Mouse (Mus musculus) megakaryocyte, embryonic 14.5 days (primary cell): ENCODE data around the gene Gstm1.

ENCODE experiments used
- FLI1 ChIP-seq: IDR thresholded peaks from 2 replicates; pipeline ENCODE4 v1.6.1; 2012; ENCODE audit warnings: low read length, inconsistent platforms, mixed read lengths
- GATA1 ChIP-seq: IDR thresholded peaks from 3 replicates; pipeline ENCODE4 v1.6.1; 2012; ENCODE audit warnings: mixed read lengths, low read length, inconsistent platforms, borderline replicate concordance

DNA sequence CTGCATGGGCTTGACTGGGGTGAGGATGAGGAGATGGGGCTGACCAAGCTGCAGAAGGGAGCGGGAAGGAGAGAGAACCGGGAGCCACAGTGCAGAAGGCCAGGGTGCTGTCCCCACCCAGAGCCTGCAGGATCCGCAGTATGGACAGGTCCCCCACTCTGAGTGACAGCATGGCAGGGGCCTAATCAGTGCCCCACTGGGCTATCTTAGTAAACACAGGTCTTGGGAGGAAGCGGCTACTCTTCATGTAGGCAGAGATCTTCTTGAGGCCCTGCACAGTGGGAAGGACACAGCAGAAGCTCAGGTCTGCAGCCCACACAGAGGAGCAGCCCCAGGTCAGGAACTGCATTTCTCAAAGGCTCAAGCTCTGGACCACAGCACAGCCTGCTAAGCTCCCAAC is 53.7 kb downstream of the Gstm1 start:
- TF ChIP-seq GATA1 (no peak), FLI1 (no peak)
